Mouse (Mus musculus) ES-Bruce4 (cell line): ENCODE data around the gene Dbnl. TPM values are rescaled to one million over a fixed set of nuclear protein-coding genes. Genes with fewer than 3 reads are reported as not detected.
"Not testable (repeated sequence)": the region's sequence is repeated elsewhere in the genome, so short reads cannot be mapped to it uniquely, and the experiment has no call there.

ENCODE experiments used
- H3K27ac ChIP-seq: 2 replicates; pipeline ENCODE4 v1.5.1; 2012; ENCODE audit warnings: low read length, inconsistent platforms; ENCODE audit not compliant: insufficient read depth
- H3K27me3 ChIP-seq: 2 replicates; pipeline ENCODE4 v1.6.1; 2012; ENCODE audit warnings: mild to moderate bottlenecking, low read length, inconsistent platforms; ENCODE audit not compliant: control insufficient read depth, poor library complexity, insufficient read depth, severe bottlenecking
- H3K36me3 ChIP-seq: 2 replicates; pipeline ENCODE4 v1.6.1; 2012; ENCODE audit warnings: inconsistent platforms, mild to moderate bottlenecking, low read length, moderate library complexity; ENCODE audit not compliant: control insufficient read depth, poor library complexity, insufficient read depth, severe bottlenecking
- H3K4me1 ChIP-seq: one replicate; pipeline ENCODE4 v1.8.1; 2011; ENCODE audit warnings: low read length; ENCODE audit not compliant: control insufficient read depth, insufficient read depth
- H3K4me3 ChIP-seq: 2 replicates; pipeline ENCODE4 v1.5.1; 2011; ENCODE audit warnings: low read depth, mild to moderate bottlenecking, low read length
- H3K9ac ChIP-seq: 2 replicates; pipeline ENCODE4 v1.6.1; 2012; ENCODE audit warnings: low read depth, mild to moderate bottlenecking, inconsistent platforms; ENCODE audit not compliant: poor library complexity, severe bottlenecking
- H3K9me3 ChIP-seq: replicated peaks from 2 replicates; pipeline ENCODE4 v1.6.1; 2012; ENCODE audit warnings: mild to moderate bottlenecking, low read length, inconsistent platforms; ENCODE audit not compliant: control insufficient read depth, poor library complexity, insufficient read depth, severe bottlenecking
- CTCF ChIP-seq: IDR thresholded peaks from one replicate; pipeline ENCODE4 v1.8.1; 2011; ENCODE audit warnings: low read depth, low read length
- EP300 ChIP-seq: IDR thresholded peaks from 2 replicates; pipeline ENCODE4 v1.6.1; 2011; ENCODE audit warnings: low read depth, low read length; ENCODE audit not compliant: insufficient read depth
- POLR2A ChIP-seq: IDR thresholded peaks from one replicate; pipeline ENCODE4 v1.8.1; 2011; ENCODE audit warnings: low read length; ENCODE audit not compliant: insufficient read depth
- polyA plus RNA-seq: library from polyadenylated mRNA; stranded (reverse); fragments of >200 nt; gene quantifications from 2 replicates; pipeline ENCODE4 v1.2.4, GENCODE M21; 2011; ENCODE audit warnings: low read depth; ENCODE audit not compliant: missing spikeins, insufficient read depth, insufficient read length

Gene Dbnl
- polyA plus RNA-seq, 1 experiment, result 27.4 TPM

GRCm38 (mm10) chr11:5804174-5804573 lies 15.9 kb downstream of the Dbnl start:
- Histone ChIP-seq H3K27me3 (no peaks in the 10 kb centered on the region), H3K4me3 (no peak overlapping the region), H3K36me3 (peaks cover 11% of the 10 kb centered on the region), H3K9ac (no peak overlapping the region), H3K27ac (no peak overlapping the region), H3K9me3 (no peaks in the 10 kb centered on the region), H3K4me1 (peaks cover 9% of the 10 kb centered on the region)
- no peak for TF ChIP-seq EP300
- no peak for TF ChIP-seq CTCF

- no peak overlapping the region for H3K27ac ChIP-seq
- no peak overlapping the region for H3K9ac ChIP-seq
- peaks cover under 1% of the 10 kb centered on the region; the same call in 1 of the 2 replicates for H3K36me3 ChIP-seq
- peaks cover 10% of the 10 kb centered on the region for H3K9me3 ChIP-seq
- TF ChIP-seq CTCF, result no peak
- no peak for TF ChIP-seq POLR2A
- TF ChIP-seq EP300, result no peak
- no peaks in the 10 kb centered on the region for H3K27me3 ChIP-seq
- peaks cover 9% of the 10 kb centered on the region for H3K4me1 ChIP-seq
- no peak overlapping the region for H3K4me3 ChIP-seq
Observed at GRCm38 (mm10) chr11:5805711-5806110, 17.4 kb downstream of the Dbnl start.

- TF ChIP-seq EP300 (no peak), POLR2A (no peak), CTCF (no peak)
- H3K4me1 ChIP-seq, result peaks cover 1% of the 10 kb centered on the region
- H3K27me3 ChIP-seq, result no peaks in the 10 kb centered on the region
Observed at GRCm38 (mm10) chr11:5807956-5808355, 19.7 kb downstream of the Dbnl start.

GRCm38 (mm10) chr11:5809487-5809886 lies 21.2 kb downstream of the Dbnl start:
- not testable (repeated sequence) for H3K4me1 ChIP-seq, H3K36me3 ChIP-seq, H3K9ac ChIP-seq, H3K27ac ChIP-seq, H3K27me3 ChIP-seq, H3K4me3 ChIP-seq
- H3K9me3 ChIP-seq, result peaks cover 12% of the 10 kb centered on the region

More at GRCm38 (mm10) chr11:5807956-5808355, 19.7 kb downstream of the Dbnl start:
- Histone ChIP-seq H3K9ac (no peak overlapping the region), H3K4me3 (no peak overlapping the region), H3K9me3 (peaks cover 12% of the 10 kb centered on the region), H3K27ac (no peak overlapping the region), H3K36me3 (no peaks in the 10 kb centered on the region)

- Histone ChIP-seq H3K27ac (no peak overlapping the region), H3K9ac (no peak overlapping the region), H3K9me3 (peaks cover 12% of the 10 kb centered on the region), H3K27me3 (no peaks in the 10 kb centered on the region), H3K36me3 (no peaks in the 10 kb centered on the region), H3K4me3 (no peak overlapping the region), H3K4me1 (no peaks in the 10 kb centered on the region)
- TF ChIP-seq CTCF (no peak), EP300 (no peak), POLR2A (no peak)
Observed at GRCm38 (mm10) chr11:5813381-5813780, 25.1 kb downstream of the Dbnl start.

- Histone ChIP-seq H3K27me3 (no peaks in the 10 kb centered on the region), H3K9me3 (no peaks in the 10 kb centered on the region), H3K36me3 (no peaks in the 10 kb centered on the region), H3K27ac (no peak overlapping the region), H3K4me3 (no peak overlapping the region), H3K9ac (no peak overlapping the region), H3K4me1 (no peaks in the 10 kb centered on the region)
- TF ChIP-seq CTCF, result no peak
- TF ChIP-seq POLR2A, result no peak
- TF ChIP-seq EP300, result no peak
Observed at GRCm38 (mm10) chr11:5819223-5819622, 30.9 kb downstream of the Dbnl start.

- no peaks in the 10 kb centered on the region for H3K27me3 ChIP-seq
- no peak overlapping the region for H3K9ac ChIP-seq
- no peaks in the 10 kb centered on the region for H3K9me3 ChIP-seq
- H3K27ac ChIP-seq, result no peak overlapping the region
- no peak overlapping the region for H3K4me3 ChIP-seq
- TF ChIP-seq CTCF (no peak), POLR2A (no peak), EP300 (no peak)
- H3K36me3 ChIP-seq, result 0 out of 2 replicates have a peak, but pooled peaks cover 2% of the 10 kb centered on the region
- H3K4me1 ChIP-seq, result no peaks in the 10 kb centered on the region
Observed at GRCm38 (mm10) chr11:5825432-5825831, 37.1 kb downstream of the Dbnl start.
